Mouse (Mus musculus): Measurements from ENCODE around the gene Gnptg. TPM values are rescaled to one million over a fixed set of nuclear protein-coding genes. Genes with fewer than 3 reads are reported as not detected.

Gene Gnptg
- polyA plus RNA-seq, 1 experiment from 2014 or later: 22.8 TPM

DNA sequence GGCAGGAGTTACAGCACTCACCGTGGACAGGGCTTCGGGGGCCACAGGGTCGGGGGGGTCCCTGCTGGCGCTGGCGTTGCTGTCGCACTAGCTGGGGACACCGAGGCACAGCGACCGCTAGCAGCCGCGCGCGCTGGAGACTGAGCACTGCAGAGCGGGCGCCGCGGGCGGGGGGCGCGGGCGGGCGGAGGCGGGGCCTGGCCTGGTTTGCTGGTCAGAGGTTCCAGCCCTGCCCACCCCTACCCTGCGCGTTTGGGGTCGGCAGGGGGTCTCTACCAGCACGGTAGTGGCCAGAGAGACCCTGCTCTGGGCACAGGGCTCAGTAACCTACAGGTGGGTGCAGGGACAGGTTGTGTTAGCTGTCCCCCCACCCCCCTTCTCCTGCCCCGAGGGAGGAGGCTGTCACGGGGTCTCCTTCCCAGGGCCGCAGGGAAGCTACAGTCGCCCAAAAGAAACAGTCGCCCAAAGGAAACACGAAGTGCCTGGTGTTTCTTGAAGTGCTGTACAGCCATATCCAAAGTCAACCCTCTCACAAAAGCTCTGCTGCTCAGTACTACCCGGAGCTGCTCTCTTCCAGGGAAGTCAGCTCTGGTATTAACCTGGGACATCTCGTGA is 16.3 kb upstream of the Gnptg start, which contains the start of gene Baiap3:
TSS of gene Baiap3 (minus strand) at position 225 of the 615 bp plus-strand sequence.
- no peak for TF ChIP-seq CTCF (IDR thresholded peaks at IDR 0.05; ENCODE audit: low read depth)
- no peak for TF ChIP-seq EP300 (IDR thresholded peaks at IDR 0.05; ENCODE audit: low read depth)
- Histone ChIP-seq H3K4me2 (ENCODE audit: low read depth, low read length) (peak within 1 kb of the TSS; percentile 61), H3K4me1 (ENCODE audit: insufficient read depth) (peaks cover 10% of the 10 kb centered on the region), H3K4me3 (ENCODE audit: low read depth, low read length) (peak within 1 kb of the TSS; percentile 33), H3K27ac (ENCODE audit: low read depth) (no peak within 1 kb of the TSS), H3K27me3 (ENCODE audit: insufficient read depth, low read length) (peaks cover 34% of the 10 kb centered on the region), H3K9ac (replicated peaks) (0 out of 2 replicates have a peak within 1 kb of the TSS, but pooled peaks have one; percentile 11), H3K36me3 (replicated peaks; ENCODE audit: insufficient read depth, low read length) (peaks cover 12% of the 10 kb centered on the region), H3K9me3 (ENCODE audit: low read length) (no peaks in the 10 kb centered on the region)
- DNase-seq (no peak), ATAC-seq (no peak)
- WGBS (ENCODE audit: insufficient replicate concordance): 5% methylated on average over 24 of the region's 35 CpGs

DNA sequence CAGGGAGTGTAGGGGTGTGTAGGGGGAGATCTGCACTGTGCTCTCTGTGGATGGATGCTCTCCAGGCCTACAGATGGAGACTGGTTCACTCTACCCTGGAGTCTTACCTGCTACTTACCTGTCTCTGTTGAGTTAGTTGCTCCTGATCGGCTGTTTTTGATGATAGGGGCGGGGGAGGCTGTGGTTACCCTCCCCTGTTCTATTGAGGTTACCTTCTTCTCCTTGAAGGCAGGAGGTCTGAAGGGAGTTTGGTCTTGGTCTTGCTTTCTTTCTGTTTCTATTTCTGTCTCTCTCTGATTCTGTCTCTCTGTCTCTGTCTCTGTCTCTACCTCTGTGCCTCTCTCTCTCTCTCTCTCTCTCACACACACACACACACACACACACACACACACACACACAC is 15.2 kb upstream of the Gnptg start:
- no peak overlapping the region for H3K4me3 ChIP-seq (ENCODE audit: low read depth, low read length)
- peaks cover 37% of the 10 kb centered on the region for H3K27me3 ChIP-seq (ENCODE audit: insufficient read depth, low read length)
- TF ChIP-seq CTCF (IDR thresholded peaks at IDR 0.05; ENCODE audit: low read depth) (no peak), EP300 (IDR thresholded peaks at IDR 0.05; ENCODE audit: low read depth) (no peak)
- no peak overlapping the region for H3K9ac ChIP-seq (replicated peaks)
- no peaks in the 10 kb centered on the region for H3K9me3 ChIP-seq (ENCODE audit: low read length)
- 63% methylated on average over 2 of the region's 2 CpGs for WGBS (ENCODE audit: insufficient replicate concordance)
- H3K36me3 ChIP-seq (replicated peaks; ENCODE audit: insufficient read depth, low read length): peaks cover 10% of the 10 kb centered on the region
- no peak overlapping the region for H3K27ac ChIP-seq (ENCODE audit: low read depth)
- no peak for ATAC-seq
- no peak for DNase-seq
- no peak overlapping the region for H3K4me2 ChIP-seq (ENCODE audit: low read depth, low read length)
- peaks cover 10% of the 10 kb centered on the region for H3K4me1 ChIP-seq (ENCODE audit: insufficient read depth)

DNA sequence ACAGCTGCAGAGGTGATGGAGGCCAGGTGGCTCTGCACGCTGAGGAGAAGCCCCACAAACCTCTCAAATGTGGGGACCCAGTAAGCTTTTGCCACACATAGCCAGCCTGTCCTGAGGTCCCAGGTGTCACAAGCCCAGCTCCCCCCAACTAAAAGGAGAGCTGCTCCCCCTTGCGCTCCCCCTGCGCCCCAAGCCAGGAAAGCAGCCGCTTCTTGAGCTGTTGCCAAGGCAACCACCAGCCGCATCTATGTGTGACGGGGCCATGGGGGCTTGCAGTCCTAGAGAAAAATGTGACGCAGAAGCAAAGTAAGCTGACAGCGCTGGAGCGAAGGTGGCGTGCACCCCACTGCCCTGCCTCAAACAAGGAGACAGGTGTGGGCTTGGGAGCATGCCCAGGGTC is 13.8 kb upstream of the Gnptg start:
- DNase-seq (no peak), ATAC-seq (no peak)
- Histone ChIP-seq H3K9ac (replicated peaks) (no peak overlapping the region), H3K4me3 (ENCODE audit: low read depth, low read length) (no peak overlapping the region), H3K36me3 (replicated peaks; ENCODE audit: insufficient read depth, low read length) (0 out of 2 replicates have a peak, but pooled peaks cover 3% of the 10 kb centered on the region), H3K27ac (ENCODE audit: low read depth) (no peak overlapping the region), H3K4me2 (ENCODE audit: low read depth, low read length) (no peak overlapping the region), H3K27me3 (ENCODE audit: insufficient read depth, low read length) (peaks cover 37% of the 10 kb centered on the region), H3K9me3 (ENCODE audit: low read length) (no peaks in the 10 kb centered on the region), H3K4me1 (ENCODE audit: insufficient read depth) (peaks cover 10% of the 10 kb centered on the region)
- WGBS (ENCODE audit: insufficient replicate concordance): 38% methylated on average over 10 of the region's 10 CpGs
- TF ChIP-seq EP300 (IDR thresholded peaks at IDR 0.05; ENCODE audit: low read depth): no peak
- TF ChIP-seq CTCF (IDR thresholded peaks at IDR 0.05; ENCODE audit: low read depth): no peak

DNA sequence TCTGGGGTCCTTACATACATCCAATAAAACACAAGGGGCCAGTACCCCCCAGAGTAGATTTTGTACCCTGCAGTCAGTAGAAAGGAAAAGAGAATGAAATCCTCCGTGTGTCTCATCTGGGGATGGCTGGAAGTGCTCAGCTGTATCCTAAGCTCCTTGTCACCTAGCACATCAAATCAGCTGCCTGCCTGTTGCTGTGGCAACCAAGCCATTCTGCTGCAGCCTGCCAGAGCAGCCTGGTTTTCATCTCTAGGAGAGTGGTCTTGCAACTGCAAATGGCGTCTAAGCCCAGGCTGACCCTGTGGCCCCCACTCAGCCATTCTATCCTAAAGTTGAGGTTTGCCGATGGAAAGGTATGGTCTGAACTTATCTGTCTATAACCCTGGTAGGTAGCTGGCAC is 12.7 kb upstream of the Gnptg start:
- TF ChIP-seq CTCF (IDR thresholded peaks at IDR 0.05; ENCODE audit: low read depth): no peak
- WGBS (ENCODE audit: insufficient replicate concordance): 54% methylated on average over 3 of the region's 3 CpGs

DNA sequence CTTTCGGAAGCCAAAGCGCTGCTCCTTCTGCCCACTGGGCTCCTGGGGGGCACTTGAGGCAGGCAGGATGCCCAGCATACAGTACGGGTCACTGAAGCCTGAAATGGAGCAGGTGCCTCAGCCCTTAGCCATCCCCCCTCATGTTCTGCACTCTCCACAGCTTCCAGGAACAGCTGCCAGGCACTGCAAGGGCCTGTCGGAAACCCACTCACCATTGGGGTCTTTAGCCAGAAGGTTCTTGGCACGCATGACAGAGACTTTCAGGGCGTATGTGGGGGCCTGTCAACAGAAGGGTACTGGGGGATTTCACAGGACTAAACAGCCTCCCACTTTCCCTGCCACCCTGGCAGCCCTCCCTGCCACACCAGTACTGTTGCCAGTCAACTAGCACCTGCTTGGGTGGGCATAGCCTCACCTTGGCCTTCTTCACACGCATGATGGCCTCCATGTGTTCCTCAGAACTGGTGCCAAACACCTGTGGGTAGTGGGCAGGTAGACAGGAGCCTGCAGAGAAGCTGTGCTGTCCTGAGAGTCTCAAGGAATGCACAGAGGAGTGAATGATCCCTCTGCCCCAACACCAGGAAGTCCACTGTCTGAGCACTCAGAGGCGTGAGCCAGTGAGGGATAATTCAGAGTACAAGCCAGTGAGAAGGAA is 10.4 kb upstream of the Gnptg start:
- no peak for TF ChIP-seq CTCF (IDR thresholded peaks at IDR 0.05; ENCODE audit: low read depth)
- no peak for TF ChIP-seq EP300 (IDR thresholded peaks at IDR 0.05; ENCODE audit: low read depth)
- H3K36me3 ChIP-seq (replicated peaks; ENCODE audit: insufficient read depth, low read length): no peaks in the 10 kb centered on the region
- H3K4me2 ChIP-seq (ENCODE audit: low read depth, low read length): no peak overlapping the region
- H3K9me3 ChIP-seq (ENCODE audit: low read length): no peaks in the 10 kb centered on the region
- H3K27me3 ChIP-seq (ENCODE audit: insufficient read depth, low read length): peaks cover 24% of the 10 kb centered on the region
- WGBS (ENCODE audit: insufficient replicate concordance): 75% methylated on average over 8 of the region's 8 CpGs
- no peak for DNase-seq
- H3K4me3 ChIP-seq (ENCODE audit: low read depth, low read length): no peak overlapping the region
- H3K9ac ChIP-seq (replicated peaks): no peak overlapping the region
- H3K4me1 ChIP-seq (ENCODE audit: insufficient read depth): no peaks in the 10 kb centered on the region
- no peak for ATAC-seq
- no peak overlapping the region for H3K27ac ChIP-seq (ENCODE audit: low read depth)

More for the DNA sequence above, 12.7 kb upstream of the Gnptg start:
- no peaks in the 10 kb centered on the region for H3K36me3 ChIP-seq (replicated peaks; ENCODE audit: insufficient read depth, low read length)
- H3K9ac ChIP-seq (replicated peaks): no peak overlapping the region
- H3K4me2 ChIP-seq (ENCODE audit: low read depth, low read length): no peak overlapping the region
- H3K4me1 ChIP-seq (ENCODE audit: insufficient read depth): peaks cover 10% of the 10 kb centered on the region
- no peak overlapping the region for H3K4me3 ChIP-seq (ENCODE audit: low read depth, low read length)
- peaks cover 37% of the 10 kb centered on the region for H3K27me3 ChIP-seq (ENCODE audit: insufficient read depth, low read length)
- no peaks in the 10 kb centered on the region for H3K9me3 ChIP-seq (ENCODE audit: low read length)
- DNase-seq: no peak
- H3K27ac ChIP-seq (ENCODE audit: low read depth): no peak overlapping the region
- no peak for ATAC-seq

DNA sequence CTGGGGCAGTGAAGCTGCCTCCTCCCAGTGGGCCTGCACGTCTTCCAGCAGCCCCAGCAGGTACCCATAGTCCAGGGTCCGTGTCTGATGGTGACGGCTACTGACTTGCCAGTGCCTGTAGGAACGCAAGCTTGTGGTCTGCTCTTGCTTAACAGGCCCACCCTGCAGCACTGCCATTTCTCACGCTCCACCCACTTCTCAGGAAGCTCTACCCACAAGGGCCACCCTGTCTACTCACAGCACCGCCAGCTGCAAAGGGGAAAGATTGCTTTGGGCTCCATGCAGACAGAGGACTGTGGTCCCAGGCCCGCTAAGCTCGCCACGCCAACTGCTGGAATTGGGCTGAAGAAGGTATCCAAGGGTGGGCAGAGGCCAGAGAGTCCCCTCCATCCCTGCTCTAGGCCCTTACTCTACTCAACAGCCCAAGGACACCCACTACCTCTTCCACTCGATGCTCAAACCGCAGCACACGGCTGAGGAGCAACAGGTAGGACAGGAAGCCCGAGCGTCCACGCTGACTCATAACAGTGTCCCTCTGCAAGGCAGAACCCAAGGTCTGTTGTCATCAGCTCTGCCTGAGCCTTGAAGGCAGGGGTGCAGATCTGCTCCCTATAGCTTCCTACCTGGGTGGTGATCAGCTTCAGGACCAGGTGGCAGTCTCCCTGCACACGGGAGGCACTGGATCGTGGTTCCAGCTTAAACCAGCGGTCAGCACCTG is 8.3 kb upstream of the Gnptg start:
- ATAC-seq (no peak), DNase-seq (no peak)
- H3K27ac ChIP-seq (ENCODE audit: low read depth): no peak overlapping the region
- 49% methylated on average over 18 of the region's 18 CpGs for WGBS (ENCODE audit: insufficient replicate concordance)
- no peak overlapping the region for H3K4me3 ChIP-seq (ENCODE audit: low read depth, low read length)
- no peak for TF ChIP-seq EP300 (IDR thresholded peaks at IDR 0.05; ENCODE audit: low read depth)
- no peak for TF ChIP-seq CTCF (IDR thresholded peaks at IDR 0.05; ENCODE audit: low read depth)
- H3K36me3 ChIP-seq (replicated peaks; ENCODE audit: insufficient read depth, low read length): peaks cover 2% of the 10 kb centered on the region
- H3K9ac ChIP-seq (replicated peaks): no peak overlapping the region
- no peaks in the 10 kb centered on the region for H3K4me1 ChIP-seq (ENCODE audit: insufficient read depth)
- H3K4me2 ChIP-seq (ENCODE audit: low read depth, low read length): peak overlapping the region; percentile 29
- 0 out of 2 replicates have a peak, but pooled peaks cover 4% of the 10 kb centered on the region for H3K27me3 ChIP-seq (ENCODE audit: insufficient read depth, low read length)
- H3K9me3 ChIP-seq (ENCODE audit: low read length): no peaks in the 10 kb centered on the region

Data from liver, postnatal 0 days (tissue).